Mouse (Mus musculus): ENCODE data around the gene Fdx1l.
"Not testable (repeated sequence)": the region's sequence is repeated elsewhere in the genome, so short reads cannot be mapped to it uniquely, and the experiment has no call there.

Gene Fdx1l

GRCm38 (mm10) chr9:21072641-21073040, 773 bp downstream of the Fdx1l start:
- no peak for DNase-seq

DNA sequence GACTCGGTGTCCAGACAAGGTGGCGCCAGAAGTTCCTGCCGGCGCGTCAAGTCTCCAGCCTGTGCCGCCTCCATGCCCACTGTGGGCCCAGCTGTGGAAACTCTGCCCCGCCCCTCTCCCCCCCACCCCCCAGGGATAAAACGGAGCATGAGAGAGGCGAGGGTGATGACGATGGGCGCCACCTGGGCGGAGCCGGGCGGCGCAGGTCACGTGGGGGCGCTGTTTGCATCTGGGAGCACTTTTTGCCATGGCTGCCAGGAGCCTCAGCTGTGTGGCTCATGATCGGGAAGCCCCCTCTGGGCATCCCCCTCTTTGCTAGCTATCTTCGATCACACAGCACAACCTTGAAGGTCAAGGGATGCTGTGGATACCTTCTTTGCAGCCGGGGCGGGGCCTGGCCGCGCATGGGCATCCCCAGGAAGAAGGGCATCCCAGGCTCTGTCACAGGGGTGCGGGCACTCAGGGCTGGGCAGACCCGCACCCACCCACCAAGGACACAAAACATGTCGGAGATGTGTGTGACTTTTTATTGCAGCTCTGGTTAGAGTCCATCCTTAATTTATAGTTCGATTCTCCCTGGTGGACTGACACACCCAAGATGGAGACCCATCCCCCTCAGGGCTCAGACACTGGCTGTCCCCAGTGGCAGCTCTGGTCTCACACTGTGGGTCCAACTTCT, 6.3 kb downstream of the Fdx1l start, which contains the start of gene Zglp1:
Zglp1 (minus strand) TSS at position 88 of the 679 bp plus-strand sequence.
- DNase-seq = no peak

DNA sequence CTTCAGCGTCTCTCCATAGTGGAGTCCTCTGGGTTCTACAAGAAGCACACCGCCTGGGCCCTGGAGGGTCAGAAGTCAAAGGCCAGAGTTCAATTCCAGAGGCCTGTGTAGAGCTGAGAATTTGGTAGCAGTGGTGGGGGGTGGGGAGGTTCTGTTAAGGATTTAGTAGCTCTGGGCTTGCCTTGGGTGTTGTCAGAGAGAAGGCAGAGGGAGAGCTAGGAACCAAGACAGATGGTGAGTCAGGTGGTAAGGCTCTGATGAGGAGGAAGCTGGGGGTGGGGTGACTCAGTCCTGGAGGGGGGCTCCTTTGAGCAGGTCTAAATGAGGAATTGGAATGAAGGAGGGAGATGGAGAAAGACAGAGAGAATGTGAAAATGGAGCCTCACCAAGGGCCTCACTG, 10.5 kb downstream of the Fdx1l start:
- no peak for DNase-seq

- no peak for DNase-seq
Measured at GRCm38 (mm10) chr9:21051578-21051977, 21.8 kb downstream of the Fdx1l start.

DNA sequence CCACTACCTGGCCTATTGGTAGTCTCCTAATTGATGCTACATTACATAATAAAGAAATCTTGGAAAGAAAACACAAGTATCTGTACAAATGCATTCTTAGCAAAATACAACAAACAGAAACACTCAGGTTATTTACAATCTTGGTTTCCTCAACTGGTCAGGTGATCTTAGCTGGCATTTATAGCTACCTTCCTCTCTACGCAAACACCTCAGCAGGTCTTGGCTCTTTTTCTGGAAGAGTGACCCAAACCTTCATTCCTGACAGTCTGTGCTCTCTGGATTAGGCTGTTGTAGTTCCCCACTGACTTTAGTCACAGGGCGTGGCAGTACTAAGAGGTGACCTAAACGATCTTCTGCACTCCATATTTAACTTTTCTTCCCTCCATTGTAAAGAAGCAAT, 28.2 kb downstream of the Fdx1l start:
- no peak for DNase-seq

- not testable (repeated sequence) for DNase-seq
Measured at GRCm38 (mm10) chr9:21044785-21045184, 28.6 kb downstream of the Fdx1l start.

DNA sequence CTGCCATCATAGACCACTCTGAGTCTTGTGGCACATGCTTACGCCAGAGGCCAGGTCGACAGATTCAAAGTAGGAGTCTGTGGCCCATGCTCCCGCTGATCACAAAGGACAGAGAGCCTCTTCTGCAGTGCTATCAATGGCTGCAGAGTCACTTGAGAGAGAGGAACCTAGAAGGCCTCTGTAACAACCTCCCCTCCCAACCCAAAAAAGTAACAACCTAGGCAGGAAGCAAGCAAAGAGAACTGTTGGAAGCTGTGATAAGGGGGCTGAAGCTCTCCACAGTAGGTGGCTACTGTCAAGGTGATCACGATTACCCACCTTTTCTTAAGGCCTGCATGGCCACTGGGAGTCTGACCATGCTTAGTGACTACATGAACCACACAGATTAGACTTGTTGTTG, 29.9 kb downstream of the Fdx1l start:
- no peak for DNase-seq

DNA sequence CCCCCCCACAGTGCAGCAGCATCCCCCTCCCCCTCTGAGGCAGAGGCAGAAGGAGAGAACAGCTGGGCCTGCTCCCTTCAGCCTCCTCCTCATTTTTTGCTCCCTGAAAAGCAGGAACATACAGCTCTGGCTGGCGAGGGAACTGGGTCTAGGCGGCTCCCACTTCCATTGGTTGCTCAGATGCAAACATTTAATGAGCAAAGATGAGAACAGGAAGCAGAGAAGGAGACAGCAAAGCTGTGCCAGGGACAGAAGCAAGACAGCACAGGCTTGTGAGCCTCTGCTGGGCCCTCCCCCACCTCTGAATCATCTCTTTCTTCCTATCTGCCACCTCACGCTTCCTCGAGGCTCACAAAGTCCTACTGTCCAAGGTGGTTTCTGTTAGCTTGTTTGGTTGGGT, 32.1 kb downstream of the Fdx1l start:
- DNase-seq = no peak

DNA sequence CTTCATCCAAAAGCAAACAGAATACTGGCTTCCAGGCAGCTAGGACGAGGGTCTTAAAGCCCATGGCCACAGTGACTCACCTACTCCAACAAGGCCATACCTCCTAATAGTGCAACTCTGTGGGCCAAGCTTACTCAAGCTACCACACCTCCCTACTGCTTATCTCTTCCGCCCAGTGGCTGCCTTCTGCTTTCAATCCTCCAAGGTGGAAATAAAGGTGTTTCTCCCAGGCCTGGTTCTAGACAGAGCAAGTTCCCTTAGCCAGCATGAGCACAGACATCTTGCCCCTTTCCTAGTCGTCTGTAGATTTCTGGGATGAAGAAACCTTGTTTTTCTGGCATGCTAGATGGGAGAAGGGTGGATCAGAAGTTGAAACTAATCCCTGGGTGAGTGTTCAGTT, 33.6 kb downstream of the Fdx1l start:
- no peak for DNase-seq

DNA sequence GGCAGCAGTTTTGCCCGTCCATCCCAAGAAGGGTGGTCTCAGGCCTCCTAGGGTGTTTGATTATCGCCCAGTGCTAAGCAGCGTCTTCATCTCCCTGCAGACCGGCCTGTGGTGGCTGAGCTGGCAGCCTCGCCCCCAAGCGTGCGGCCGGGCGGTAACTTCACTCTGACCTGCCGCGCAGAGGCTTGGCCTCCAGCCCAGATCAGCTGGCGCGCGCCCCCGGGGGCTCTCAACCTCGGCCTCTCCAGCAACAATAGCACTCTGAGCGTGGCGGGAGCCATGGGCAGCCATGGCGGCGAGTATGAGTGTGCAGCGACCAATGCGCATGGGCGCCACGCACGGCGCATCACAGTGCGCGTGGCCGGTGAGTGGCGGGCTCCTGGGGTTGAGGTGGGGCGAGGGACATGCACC, 35.9 kb downstream of the Fdx1l start:
- DNase-seq = no peak

DNA sequence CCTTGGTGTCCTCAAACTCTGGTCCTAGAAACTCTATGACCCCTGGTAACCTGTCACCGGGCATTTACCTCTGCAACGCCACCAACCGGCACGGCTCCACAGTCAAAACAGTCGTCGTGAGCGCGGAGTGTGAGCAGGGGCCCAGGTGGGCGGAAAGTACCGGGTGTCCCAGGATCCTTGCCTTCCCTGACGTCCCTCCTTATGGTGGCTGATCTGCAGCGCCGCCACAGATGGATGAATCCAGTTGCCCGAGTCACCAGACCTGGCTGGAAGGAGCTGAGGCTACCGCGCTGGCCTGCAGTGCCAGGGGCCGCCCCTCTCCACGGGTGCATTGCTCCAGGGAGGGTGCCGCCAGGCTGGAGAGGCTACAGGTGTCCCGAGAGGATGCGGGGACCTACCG, 36.7 kb downstream of the Fdx1l start:
- no peak for DNase-seq

DNA sequence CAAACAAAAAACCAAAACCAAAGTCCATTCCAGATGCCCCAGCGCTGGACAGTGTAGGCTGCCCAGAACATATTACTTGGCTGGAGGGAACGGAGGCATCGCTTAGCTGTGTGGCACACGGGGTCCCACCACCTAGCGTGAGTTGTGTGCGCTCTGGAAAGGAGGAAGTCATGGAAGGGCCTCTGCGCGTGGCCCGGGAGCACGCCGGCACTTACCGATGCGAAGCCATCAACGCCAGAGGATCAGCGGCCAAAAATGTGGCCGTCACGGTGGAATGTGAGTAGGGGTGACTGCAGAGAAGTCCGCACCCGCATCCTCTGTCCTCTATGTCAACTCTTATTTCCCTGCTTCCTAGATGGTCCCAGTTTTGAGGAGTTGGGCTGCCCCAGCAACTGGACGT, 37.3 kb downstream of the Fdx1l start:
- no peak for DNase-seq

- no peak for DNase-seq
Measured at GRCm38 (mm10) chr9:21035586-21035985, 37.8 kb downstream of the Fdx1l start.

DNA sequence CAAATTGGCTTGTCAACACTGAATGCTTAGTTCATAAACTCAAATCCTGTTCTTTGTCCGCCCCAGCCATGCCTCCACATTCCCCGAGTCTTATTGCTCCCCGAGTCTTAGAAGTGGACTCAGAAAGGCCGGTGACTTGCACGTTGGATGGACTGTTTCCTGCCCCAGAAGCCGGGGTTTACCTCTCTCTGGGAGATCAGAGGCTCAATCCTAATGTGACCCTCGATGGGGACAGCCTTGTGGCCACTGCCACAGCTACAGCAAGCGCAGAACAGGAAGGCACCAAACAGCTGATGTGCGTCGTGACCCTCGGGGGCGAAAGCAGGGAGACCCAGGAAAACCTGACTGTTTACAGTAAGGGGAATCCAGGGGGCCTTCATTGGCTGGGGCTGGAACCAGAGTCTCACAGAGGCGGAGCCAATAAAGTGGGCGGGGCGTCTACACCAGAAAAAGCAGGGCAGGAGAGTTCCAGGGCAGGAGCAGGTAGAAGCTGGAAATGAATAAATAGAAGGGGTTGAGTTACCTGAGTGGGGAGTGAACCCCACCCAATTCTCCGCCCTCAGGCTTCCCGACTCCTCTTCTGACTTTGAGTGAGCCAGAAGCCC, 38.8 kb downstream of the Fdx1l start:
- DNase-seq = no peak

GRCm38 (mm10) chr9:21033136-21033535, 40.3 kb downstream of the Fdx1l start:
- DNase-seq = peak; percentile 93 to 95

DNA sequence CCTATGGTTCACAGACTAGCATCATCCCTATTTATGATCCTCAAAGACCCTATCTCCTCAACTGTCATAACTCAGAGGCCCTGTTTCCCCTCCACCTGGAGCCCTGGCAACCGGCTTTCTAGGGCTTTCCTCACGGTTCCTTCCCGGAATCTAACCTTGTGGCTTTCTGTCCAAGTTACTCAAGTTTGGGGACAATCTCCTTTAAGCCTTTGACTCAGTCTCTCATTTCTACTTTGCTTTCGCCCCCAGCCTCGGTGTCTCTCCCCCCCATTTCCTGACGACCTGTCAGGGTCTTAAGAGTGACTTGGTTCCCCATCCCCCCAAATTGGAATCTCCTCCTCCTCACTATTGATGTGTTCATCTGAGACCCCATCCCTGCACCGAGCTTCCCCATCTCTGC, 40.9 kb downstream of the Fdx1l start:
- DNase-seq = no peak

DNA sequence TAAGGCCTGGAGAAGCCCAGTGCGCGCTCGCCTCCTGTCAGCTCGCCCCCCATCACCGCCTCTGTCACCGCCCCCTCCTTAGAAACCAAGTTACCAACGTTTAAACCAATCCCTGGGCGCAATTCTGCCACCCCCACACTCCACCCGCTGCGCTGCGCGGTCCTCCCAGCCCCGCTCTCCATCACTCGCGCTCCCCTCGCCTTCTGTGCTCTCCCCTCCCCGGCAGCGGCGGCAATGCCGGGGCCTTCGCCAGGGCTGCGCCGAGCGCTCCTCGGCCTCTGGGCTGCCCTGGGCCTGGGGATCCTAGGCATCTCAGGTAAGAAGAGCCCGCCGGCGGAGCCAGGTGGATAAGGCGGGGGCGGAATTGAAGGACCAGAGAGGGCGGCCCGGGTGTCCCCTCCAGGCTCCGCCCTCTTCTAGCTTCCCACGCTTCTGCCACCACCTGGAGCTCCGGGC, 41.5 kb downstream of the Fdx1l start, which contains the start of gene Icam5:
Icam5 (plus strand) TSS at position 178 of the 456 bp plus-strand sequence.
- peak in 1 of 2 experiments; percentile 50 for DNase-seq

GRCm38 (mm10) chr9:21031251-21031895, 42.0 kb downstream of the Fdx1l start:
- DNase-seq = peak; percentile 75 to 77

- peak; percentile 94 to 95 for DNase-seq
Measured at GRCm38 (mm10) chr9:21030781-21031250, 42.6 kb downstream of the Fdx1l start.

DNA sequence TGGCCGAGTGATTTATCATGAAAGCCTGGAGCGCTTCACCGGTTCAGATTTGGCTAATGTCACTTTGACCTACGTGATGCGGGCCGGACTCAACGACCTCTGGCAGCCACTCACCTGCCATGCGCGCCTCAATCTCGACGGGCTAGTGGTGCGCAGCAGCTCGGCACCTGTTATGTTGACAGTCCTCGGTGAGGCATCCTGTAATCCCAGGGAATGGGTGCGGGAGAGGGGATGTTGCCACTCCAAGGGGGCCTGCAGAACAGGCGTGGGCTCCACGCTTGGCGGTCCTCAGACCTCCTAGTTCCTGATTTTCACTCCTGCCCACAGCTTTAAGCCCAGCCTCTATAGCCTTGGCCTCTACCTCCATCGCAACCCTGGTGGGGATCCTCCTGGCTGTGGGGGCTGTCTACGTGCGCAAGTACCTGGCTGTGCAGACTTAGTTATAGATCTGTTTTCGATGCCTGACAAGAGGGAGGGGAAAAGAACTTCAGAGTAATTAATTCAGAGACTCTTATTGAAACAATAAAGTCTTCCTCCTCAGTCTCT, 43.3 kb downstream of the Fdx1l start:
- no peak for DNase-seq

GRCm38 (mm10) chr9:21029291-21030054, 43.9 kb downstream of the Fdx1l start, which contains the start of gene Icam4:
Gene Icam4, plus strand, starts transcription at chr9:21029373.
- peak; percentile 88 to 89 for DNase-seq

DNA sequence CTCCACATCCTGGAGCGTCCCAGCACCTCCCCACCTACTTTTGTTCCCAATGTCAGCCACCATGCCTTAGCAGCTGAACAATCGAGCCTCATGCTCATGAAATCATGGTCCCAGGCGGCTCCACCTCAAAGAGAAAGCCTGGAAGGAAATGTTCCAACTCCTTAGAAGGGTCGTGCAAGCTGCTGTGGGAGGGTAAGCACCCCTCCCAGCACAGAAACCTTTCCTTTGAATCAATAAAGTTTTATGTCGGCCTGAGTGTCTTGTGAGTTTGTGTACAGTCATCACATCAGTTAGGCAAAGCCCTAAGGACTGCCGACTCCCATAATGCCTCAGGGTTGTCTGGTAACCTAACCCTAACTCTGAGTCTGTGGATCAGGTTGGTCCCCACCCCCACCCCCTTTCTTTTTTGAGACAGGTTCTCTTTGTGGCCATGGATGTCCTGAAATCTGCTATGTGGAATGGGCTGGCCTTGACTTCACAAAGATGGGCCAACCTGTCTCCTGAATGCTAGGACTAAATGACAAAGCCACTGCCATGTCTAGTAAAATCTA, 44.8 kb downstream of the Fdx1l start:
- peak in 1 of 2 experiments; percentile 7 for DNase-seq
